In genomic region chr12:113242194-113242510, GRCm38 (mm10) we compare ENCODE assay signal across 26 mouse cellular contexts. TPM values are rescaled to one million over a fixed set of nuclear protein-coding genes. Genes with fewer than 3 reads are reported as not detected.
"Had no signal": no experiment of that assay in that cellular context is flagged by ENCODE, and none has a peak within 500 bp of the region (broad histone marks: within the 10 kb centered on the region; RNA-seq: fewer than 3 reads in every experiment).

No protein-coding gene starts in this region.

- H3K27ac ChIP-seq: gastrocnemius, adult 2 months; heart, embryonic 10.5 days; hindbrain, embryonic 13.5 days; hindbrain, embryonic 15.5 days; hindbrain, postnatal 0 days; kidney, embryonic 15.5 days; kidney, postnatal 0 days; limb, embryonic 13.5 days; limb, embryonic 15.5 days had no signal

- H3K4me1 ChIP-seq: heart, embryonic 10.5 days; heart, embryonic 12.5 days; hindbrain, embryonic 13.5 days; hindbrain, embryonic 15.5 days; kidney, embryonic 15.5 days; limb, embryonic 13.5 days; limb, embryonic 15.5 days had no signal

- H3K4me2 ChIP-seq: heart, embryonic 12.5 days; hindbrain, embryonic 13.5 days; hindbrain, embryonic 15.5 days; kidney, embryonic 15.5 days; limb, embryonic 13.5 days; limb, embryonic 15.5 days had no signal

- H3K9ac ChIP-seq: heart, embryonic 12.5 days; hindbrain, embryonic 13.5 days; hindbrain, embryonic 15.5 days; kidney, embryonic 15.5 days; limb, embryonic 13.5 days; limb, embryonic 15.5 days had no signal

- ATAC-seq: hindbrain, postnatal 0 days; intestine, embryonic 16.5 days had no signal

- DNase-seq: gastrocnemius, adult 2 months; gastrocnemius, postnatal 10 days; gastrocnemius, postnatal 25 days; heart, adult 18-20 months; heart, postnatal 10 days; heart, postnatal 36 days; kidney, adult 11 months; kidney, adult 2 months; kidney, adult 9 months; kidney, postnatal 14 days; kidney, postnatal 36 days; layer of hippocampus, adult 9-11 months; layer of hippocampus, postnatal 36 days; left cerebral cortex, postnatal 4 days had no signal

- H3K9me3 ChIP-seq: heart, embryonic 10.5 days; heart, embryonic 12.5 days; hindbrain, embryonic 13.5 days; hindbrain, embryonic 15.5 days; kidney, embryonic 15.5 days; limb, embryonic 13.5 days; limb, embryonic 15.5 days had no signal

- H3K36me3 ChIP-seq: heart, embryonic 10.5 days; heart, embryonic 12.5 days; hindbrain, embryonic 13.5 days; hindbrain, embryonic 15.5 days; kidney, embryonic 15.5 days; limb, embryonic 13.5 days; limb, embryonic 15.5 days had no signal

- H3K4me3 ChIP-seq: gastrocnemius, adult 2 months; heart, embryonic 10.5 days; heart, embryonic 12.5 days; hindbrain, embryonic 13.5 days; hindbrain, embryonic 15.5 days; kidney, embryonic 15.5 days; limb, embryonic 13.5 days; limb, embryonic 15.5 days had no signal

- H3K27me3 ChIP-seq: heart, embryonic 12.5 days; hindbrain, embryonic 13.5 days; hindbrain, embryonic 15.5 days; kidney, embryonic 15.5 days; limb, embryonic 13.5 days; limb, embryonic 15.5 days had no signal

RNA-seq across cellular contexts. Expression of gene Tmem121, which starts 56.4 kb away (rescaled TPM):
- total RNA-seq: gastrocnemius, adult 2 months; granulocyte monocyte progenitor cell, adult 5-6 weeks; heart, adult 18-20 months; heart, postnatal 36 days; liver, adult 2 months had no signal
- polyA plus RNA-seq: liver, adult 2 months had no signal
